Mouse (Mus musculus): Measurements from ENCODE around the gene Macrod2.

DNA sequence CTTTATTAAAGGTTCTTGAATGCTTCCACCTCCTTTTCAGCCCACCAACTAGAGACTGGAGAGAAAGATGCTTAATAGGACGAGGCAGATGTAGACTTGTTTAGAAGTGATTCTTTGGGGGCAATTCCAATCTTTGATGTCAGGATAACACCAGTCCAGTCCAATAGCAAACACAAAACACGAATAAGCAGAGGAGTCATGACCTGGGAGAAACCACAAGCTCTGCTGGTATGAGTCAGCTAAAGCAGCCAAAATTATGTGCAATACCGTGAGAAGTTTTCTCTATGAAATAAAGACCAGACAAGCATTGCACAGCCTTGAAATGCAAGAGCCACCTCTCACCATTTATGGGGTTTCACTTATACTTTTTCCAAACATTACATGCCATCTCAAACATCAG is 774.5 kb downstream of the Macrod2 start:
- no peak for TF ChIP-seq CTCF (IDR thresholded peaks at IDR 0.05; ENCODE audit: low read depth)
- no peak for TF ChIP-seq EP300 (IDR thresholded peaks at IDR 0.05; ENCODE audit: low read depth)
